Mouse (Mus musculus) urinary bladder, adult 18-20 months (tissue): Measurements from ENCODE around the gene Tmem259.

ENCODE experiments used
- DNase-seq, 2 experiments: peaks; one replicate each; pipeline ENCODE4 v3.0.0; 2022; ENCODE audit warnings: low spot score in 2 of 2, mixed read lengths in 2 of 2

Tmem259 gene

DNA sequence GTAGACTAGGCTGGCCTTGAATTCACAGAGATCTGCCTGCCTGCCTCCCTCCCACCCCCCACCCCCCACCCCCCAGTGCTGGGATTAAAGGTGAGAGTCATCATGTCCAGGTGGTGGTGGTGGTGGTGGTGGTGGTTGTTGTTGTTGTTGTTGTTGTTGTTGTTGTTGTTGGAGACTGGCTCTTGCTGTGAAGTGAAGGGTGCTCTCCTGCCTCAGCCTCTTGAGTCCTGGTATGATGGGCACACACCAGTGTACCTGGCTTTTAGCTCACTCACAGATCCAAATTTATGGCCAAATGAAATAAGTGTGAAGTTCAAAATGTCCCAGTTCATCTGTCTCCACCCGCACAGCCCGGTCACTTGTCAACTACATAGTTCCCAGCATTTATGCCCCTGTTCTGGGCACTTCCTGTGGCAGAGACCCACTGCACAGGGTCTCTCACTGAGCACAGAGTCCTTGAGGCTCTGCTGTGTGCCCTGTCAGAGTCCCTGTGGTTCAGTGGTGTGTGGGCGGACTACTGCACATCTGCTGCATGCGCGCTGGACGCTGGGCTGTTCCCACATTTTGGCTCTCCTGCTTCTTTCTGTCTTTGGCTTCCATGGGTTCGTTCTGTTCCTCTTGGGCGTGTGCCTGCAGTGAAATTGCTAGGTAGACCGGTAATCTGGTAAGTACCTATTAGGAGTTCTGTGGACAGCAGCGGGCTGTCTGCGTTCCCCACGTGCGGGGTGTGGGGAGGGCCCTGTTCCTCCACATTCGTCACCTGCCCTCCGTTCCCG lies 49.1 kb downstream of the Tmem259 start:
- no peak for DNase-seq

GRCm38 (mm10) chr10:79934272-79934721 lies 49.8 kb downstream of the Tmem259 start:
- DNase-seq = peak in 1 of 2 experiments; percentile 77

DNA sequence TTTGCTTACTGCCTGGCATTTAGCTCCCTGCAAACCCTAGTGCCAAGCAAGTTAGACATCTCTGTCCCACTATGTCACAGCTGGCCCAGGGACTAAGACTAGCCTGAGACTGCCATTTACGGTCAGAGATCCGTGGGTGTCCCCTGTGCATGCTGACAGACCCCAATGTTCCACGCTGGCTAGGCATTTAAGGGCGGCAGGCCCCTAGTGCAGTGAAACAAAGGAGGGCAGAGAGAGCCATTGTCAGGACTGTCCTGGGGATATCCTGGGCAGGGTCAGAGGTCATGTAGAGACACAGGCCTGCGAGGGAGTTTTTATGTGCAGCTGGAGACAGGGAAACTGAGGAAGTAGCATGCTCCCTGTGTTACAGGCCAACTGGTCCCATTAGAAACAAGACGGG lies 50.3 kb downstream of the Tmem259 start:
- no peak for DNase-seq

GRCm38 (mm10) chr10:79933145-79933679 lies 50.9 kb downstream of the Tmem259 start:
- peak in 1 of 2 experiments; percentile 53 for DNase-seq

DNA sequence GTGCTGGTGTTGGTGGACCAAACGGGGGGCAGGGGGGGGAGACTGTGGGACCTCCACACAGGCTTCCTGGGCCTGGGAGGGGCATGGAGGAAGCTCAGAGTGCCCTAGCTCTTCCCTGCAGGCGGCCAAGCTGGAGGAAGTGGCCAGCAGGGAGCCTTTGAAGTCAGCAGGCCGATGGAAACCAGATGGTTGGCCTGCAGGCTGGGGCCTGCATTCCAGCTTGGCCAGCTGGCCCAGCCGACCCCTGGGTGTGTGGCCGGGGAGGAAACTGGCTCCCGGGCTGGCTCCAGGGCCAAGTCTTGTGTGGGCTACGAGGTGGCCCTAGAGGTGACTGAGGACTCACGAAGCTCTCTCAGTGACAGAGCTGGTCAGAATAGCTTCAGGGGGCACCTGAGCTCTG lies 51.4 kb downstream of the Tmem259 start:
- DNase-seq = peak in 1 of 2 experiments; percentile 66

DNA sequence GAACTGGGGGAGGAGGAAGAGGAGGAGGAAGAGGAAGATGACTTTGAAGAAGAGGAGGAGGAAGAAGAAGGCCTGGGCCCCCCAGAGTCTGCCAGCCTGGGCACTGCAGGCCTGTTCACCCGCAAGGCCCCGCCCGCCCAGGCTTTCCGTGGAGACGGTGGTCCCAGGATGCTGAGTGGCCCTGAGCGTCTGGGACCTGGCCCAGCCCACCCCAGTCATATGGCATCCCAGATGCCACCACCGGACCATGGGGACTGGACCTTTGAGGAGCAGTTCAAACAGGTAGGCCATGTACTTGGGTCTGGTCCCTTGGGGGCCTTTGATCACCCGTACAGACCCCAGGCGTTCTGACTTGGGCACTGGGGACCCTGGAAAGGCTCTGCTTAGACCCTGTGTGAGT lies 52.3 kb downstream of the Tmem259 start:
- no peak for DNase-seq

DNA sequence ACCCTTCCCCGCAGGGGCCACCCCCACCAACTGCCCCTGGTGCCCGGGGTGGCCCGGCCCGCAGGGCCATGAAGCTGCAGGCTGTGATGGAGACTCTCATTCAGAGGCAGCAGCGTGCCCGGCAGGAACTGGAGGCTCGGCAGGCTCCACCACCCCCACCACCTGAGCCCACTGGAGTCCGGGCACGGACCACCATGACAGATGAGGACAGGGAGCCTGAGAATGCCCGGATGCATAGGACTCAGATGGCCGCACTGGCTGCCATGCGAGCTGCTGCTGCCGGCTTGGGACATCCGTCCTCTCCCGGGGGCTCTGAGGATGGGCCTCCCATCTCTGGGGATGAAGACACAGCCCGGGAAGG lies 53.3 kb downstream of the Tmem259 start:
- DNase-seq = no peak

- DNase-seq = no peak
Observed at GRCm38 (mm10) chr10:79929967-79930825, 53.9 kb downstream of the Tmem259 start.

DNA sequence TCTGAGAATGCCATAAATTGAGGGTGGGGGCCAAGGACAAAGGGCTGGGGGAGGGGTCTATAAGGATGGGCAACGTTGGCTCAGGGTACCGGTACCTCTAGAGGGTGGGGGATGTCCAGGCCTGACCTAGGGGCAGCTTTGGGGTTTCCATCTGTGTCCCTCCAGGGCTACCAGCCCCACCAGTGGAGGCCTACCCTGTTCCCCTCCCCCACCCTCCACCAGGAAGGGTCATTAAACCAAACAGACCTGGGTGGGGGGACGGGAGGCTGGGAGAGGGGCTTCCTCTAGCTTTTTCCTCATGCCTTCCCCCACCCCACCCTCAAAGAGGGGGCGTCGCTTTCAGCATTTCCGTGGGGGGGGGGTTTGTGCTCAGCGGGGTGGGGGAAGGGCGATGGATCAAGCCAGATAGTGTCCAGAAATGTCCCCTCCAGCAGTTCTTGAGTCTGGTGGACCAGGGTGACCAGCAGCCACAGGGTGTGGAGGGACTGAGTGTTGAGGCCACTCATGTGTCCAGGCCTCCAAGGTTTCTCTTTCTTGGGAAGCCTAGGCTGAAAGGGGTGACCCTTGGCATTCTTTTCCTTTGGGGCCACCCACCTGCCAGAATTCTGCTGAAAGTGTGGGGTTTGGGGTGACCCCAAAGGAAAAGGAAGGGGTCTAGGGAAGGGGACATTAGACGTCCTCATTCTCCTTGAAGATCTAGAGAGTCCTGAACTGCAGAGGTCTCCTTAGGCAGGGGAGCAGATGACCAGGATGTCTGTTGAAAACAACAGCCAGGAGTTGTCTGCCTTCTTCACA lies 55.0 kb downstream of the Tmem259 start:
- DNase-seq = no peak

DNA sequence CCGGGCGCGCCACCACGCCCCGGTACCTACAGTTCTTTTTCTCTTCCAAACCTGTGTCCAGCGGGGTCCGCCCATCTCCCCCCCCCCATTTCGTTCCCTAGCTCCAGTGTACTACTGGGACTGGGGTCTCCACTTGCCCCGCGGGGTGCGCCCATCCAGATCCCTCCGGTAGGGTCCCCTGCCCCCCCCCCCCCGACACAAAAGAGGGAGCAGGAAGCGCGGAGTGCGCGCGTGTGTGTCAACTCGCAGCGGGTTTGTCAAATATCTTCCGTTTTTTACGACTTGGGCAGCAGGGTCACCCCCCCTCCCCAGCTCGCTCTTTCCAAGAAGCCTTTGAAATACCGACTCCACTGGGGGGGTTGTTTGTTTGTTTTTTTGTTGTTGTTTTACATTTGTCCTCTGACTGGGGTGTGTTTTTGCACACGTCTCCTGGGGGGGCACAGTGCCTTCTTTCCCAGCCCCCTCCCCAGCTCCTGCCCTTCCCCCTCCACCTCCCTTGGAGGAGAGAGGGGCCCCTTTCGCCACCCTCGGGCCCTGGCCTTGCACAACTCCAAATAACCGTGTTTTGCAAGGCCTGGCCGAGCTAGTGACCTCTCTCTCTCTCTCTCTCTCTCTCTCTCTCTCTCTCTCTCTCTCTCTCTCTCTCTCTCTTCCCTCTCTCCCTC lies 56.0 kb downstream of the Tmem259 start:
- no peak for DNase-seq

GRCm38 (mm10) chr10:79927324-79928029 lies 56.7 kb downstream of the Tmem259 start:
- no peak for DNase-seq

GRCm38 (mm10) chr10:79926491-79927323 lies 57.4 kb downstream of the Tmem259 start, which contains the start of gene Arid3a:
Gene Arid3a, plus strand, starts transcription at chr10:79927043.
- DNase-seq = peak; percentile 89 to 92

- DNase-seq = no peak
Observed at GRCm38 (mm10) chr10:79925785-79926490, 58.2 kb downstream of the Tmem259 start.

DNA sequence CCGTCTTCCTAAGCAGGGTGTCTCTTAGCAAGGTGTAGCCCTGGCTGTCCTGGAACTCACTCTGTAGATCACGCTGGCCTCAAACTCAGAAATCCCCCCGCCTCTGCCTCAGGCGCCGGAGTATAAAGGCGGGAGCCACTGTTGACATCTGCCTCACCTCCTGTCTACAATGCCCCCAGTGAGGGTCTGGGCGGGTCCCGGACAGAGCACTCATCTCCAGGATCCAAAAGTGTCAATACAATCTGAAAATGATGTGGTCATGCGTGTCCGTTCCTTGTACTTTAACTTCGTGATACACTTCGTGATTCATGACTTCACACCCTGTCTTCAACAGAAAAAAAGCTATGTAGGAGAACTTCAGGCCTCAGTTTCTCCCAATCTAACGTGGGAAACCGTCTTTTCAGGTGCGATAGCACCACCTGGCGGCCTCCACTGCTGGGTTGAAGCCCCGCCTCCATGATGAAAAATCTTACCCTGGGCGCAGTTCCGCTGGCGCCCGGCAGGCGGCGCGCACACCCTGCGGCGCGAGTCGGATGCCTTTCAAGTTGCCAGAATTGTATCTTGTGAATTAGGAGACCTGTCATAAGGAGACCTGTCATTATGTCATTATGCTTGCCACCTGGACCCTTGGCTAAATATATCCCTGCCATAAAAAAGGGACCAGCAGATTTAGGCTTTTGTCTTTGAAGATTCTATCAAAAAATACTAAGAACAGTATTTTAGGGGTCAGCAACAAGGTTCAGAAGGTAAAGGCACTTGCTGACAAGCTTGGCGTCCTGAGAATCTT lies 58.9 kb downstream of the Tmem259 start:
- DNase-seq = peak; percentile 84 to 95
